Mouse (Mus musculus) left cerebral cortex, postnatal 14 days (tissue): ENCODE data around the gene Zwint. TPM values are rescaled to one million over a fixed set of nuclear protein-coding genes. Genes with fewer than 3 reads are reported as not detected.

Source experiments
- DNase-seq, 2 experiments: peaks; one replicate each; pipeline ENCODE4 v3.0.0; 2021 to 2022; ENCODE audit warnings: low spot score in 2 of 2, mixed read lengths in 1 of 2
- intact Hi-C: fragments of 180-260 bp; cut with DNase I; formaldehyde crosslinking; loops from one replicate; pipeline ENCODE4 v1.15.1; 2025
- long read RNA-seq, 2 experiments: library from polyadenylated mRNA; stranded (forward); transcript quantifications; one replicate each; pipeline ENCODE4 v2.0.0; 2021
- total RNA-seq, 2 experiments: library from RNA; stranded (reverse); gene quantifications; 2 replicates each; pipeline ENCODE4 v1.2.3; 2021

Zwint gene
- 100 to 1,000 TPM; 779 to 807 TPM for total RNA-seq
- long read RNA-seq, experiment 1, transcript Zwint-201 (8 exons, 1,834 nt): major isoform, 1,452 of 1,528 reads
- long read RNA-seq, experiment 1, partial matches to known transcripts: 40 of 1,528 reads
- long read RNA-seq, experiment 1, other reads (novel, unspliced or antisense): 30 of 1,528 reads
- long read RNA-seq, experiment 2, transcript Zwint-201 (8 exons, 1,834 nt): major isoform, 1,273 of 1,346 reads
- long read RNA-seq, experiment 2, partial matches to known transcripts: 48 of 1,346 reads
- long read RNA-seq, experiment 2, other reads (novel, unspliced or antisense): 21 of 1,346 reads

GRCm38 (mm10) chr10:72654270-72655016 is at the start of gene Zwint:
TSS of gene Zwint (plus strand) at chr10:72654845.
- intact Hi-C loops: loop anchor here (5.0 kb wide), 1 partner anchor 443 kb away; the partner anchor contains the start of gene Pcdh15
- DNase-seq: peak; percentile 97 to 99

DNA sequence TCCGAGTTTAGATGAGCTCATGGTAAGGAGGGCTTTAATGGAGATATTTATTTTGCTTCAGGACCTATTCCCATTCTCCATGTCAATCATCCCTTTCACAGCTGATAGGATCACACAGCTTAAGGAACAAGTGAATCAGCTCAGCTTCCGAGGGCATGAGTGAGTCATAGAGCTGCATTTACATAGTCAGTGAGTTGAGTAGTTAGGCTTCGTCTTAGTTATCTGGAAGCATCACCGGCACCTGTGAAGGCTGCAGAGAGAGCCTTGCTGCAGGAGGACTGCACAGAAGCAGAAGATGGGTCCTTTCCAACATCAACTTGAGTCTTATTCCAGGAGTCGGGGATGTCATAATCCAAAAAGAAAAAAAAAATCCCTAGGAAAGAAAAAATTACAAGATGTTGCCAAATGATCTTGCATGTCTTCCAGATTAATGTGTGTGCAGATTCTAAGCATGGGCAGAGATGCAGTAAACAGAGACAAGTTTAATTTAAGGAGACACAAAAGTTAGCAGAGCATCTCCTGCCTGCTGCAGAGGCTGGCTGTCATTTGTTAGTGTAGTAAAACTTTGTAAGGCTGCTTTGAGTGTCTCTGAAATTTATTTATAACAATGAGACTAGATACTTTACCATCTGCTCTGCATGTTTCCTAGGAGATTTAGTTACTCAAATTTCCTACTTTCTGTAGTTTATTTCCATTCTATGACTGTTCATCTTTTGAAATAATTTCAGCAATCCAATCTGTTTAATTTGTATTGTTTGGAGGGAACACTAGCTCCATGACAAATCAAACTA is 41.3 kb upstream of the Zwint start:
- peak; percentile 12 to 39 for DNase-seq
- intact Hi-C loops: no loop called here

DNA sequence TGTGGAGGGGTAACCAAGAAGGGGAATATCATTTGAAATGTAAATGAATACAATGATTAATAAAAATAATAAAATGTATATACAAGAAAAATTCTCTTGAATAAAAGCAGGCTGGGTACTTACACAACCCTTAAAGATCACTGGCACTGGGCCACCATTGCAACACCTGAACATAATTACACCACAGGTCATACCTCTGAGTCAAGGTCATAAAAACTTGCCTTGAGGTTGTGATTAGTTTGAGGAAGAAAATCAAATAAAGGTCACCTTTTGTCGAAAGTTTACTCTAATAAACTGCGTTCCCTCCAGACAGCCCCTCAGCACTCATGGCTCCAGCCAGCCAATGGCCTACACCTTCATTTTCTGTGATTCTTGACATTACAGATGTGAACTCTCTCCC is 38.5 kb upstream of the Zwint start:
- no peak for DNase-seq
- intact Hi-C loops: no loop called here

- peak in 1 of 2 experiments; percentile 3 for DNase-seq
- intact Hi-C loops: no loop called here
Measured at GRCm38 (mm10) chr10:72620527-72620926, 34.1 kb upstream of the Zwint start.

GRCm38 (mm10) chr10:72623561-72623960 is 31.1 kb upstream of the Zwint start:
- DNase-seq: no peak
- intact Hi-C loops: no loop called here

- no peak for DNase-seq
- intact Hi-C loops: no loop called here
Measured at GRCm38 (mm10) chr10:72634125-72634524, 20.5 kb upstream of the Zwint start.

DNA sequence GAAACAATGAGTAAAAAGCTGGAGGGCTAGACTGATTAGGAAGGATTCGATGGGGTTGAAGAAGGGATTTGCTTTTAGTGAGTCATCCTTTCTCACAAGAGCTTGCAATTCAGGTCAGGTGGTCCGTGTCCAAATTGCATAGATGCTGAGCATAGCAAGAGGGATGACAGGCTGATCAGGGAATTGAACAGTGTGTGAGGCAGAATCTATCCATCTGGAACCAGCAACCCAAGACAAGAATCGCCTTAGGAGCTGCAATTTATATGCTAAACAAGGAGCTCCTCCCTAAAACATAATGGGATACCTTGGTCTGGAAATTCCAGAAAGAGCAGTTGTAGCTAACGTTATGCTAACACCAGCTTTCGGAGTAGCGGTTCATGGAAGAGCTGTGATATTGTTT is 3.8 kb upstream of the Zwint start:
- intact Hi-C loops: no loop called here

DNA sequence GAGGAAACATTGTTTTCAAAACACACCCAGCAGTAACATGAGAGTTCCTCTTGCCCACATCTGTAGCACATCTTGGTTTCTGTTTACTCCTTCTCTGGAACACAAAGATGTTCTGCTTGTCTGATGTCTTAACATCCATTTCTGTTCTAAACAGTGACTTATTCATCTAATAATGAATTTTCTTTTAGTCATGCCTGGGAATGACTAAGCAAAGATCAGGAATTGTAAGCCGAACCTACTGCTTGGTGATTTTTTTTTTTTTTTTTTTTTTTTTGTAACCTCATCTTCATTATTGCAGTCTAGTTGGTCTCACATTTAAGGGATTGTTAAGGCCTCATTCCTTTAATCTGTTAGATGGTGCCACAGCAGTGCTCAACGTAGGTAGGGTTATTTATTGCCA is 848 bp upstream of the Zwint start:
- intact Hi-C loops: no loop called here
- no peak for DNase-seq

More for the DNA sequence above, 3.8 kb upstream of the Zwint start:
- DNase-seq: no peak

DNA sequence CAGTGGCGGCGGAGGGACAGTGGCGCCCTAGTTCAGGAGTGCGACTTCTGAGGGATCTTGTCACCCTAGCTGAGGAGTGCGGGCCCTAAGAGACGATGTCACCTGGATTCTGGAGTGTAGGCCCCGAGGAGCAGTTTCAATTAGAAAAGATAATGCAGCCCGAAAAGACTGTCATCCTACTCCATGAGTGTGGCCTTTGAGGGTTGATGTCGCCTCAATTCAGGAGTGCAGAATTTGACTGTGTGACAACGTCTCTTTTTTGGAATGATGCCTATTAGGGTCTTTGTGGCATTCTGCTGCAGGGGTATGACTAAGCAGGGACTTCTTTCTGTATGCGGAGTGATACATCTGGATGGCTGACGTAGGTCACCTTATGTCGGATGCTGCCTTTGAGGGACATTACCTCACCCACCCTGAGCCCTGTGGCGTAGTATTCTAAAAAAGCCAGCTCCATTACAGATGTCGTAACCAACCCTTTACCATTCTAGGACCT is 418 bp downstream of the Zwint start:
- peak; percentile 69 to 91 for DNase-seq
- intact Hi-C loops: loop anchor here (5.0 kb wide), 1 partner anchor 442 kb away; the partner anchor contains the start of gene Pcdh15

DNA sequence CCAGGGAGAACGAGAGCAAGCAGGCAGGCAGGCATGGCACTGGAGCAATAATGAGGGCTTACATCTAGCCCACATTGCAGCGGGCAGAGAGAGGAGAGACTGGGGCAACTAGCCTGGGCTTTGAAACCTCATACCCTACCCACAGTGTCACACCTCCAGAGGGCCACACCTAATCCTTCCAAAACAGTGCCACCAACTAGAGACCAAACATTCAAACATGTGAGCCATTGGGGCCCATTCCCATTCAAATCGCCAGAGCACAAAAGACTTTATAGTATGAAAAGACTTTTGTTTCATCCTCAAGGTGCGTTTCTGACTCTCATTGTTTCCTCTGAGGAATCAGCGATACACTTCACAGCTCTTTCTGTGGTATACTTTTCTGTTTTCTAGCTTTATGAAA is 4.6 kb downstream of the Zwint start:
- intact Hi-C loops: loop anchor here (5.0 kb wide), 1 partner anchor 438 kb away; the partner anchor contains the start of gene Pcdh15
- DNase-seq: no peak

DNA sequence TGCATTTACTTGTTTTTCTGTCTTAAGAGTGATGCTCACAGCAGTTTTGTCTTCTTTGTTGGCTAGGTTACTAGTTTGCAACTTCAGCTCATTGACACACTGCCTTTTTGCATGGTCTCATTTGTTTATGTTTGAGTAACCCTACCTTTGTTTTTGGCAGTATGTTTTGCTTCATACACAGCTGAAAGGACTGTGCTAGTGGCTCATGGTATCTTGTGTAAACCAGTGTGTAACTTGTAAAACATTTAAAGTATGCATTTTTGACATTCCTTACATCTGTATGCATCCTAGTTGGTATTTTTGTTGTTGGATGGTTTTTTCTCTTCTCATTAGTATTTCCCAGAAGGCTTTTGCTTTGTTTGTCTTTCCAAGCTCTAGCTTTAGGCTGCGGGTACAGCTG is 5.7 kb downstream of the Zwint start:
- DNase-seq: no peak
- intact Hi-C loops: no loop called here

DNA sequence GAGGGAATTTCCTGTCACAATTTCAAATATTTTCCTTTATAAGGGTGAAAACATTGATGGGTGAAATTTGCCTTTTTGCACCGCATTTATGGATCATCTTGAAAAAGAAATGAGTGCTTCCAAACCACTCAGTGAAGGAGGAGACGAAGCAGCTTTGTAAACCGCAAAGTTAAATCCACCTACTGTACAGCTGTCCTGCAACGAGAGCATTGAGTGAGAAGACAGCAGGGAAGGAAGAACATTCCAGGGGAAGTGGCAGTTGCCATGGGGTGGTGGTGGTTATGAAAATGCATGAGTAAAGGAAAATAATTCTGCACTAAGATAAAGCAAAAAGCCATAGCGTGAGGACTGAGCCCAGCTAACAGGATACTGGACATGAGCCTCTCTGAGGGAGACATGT is 13.2 kb downstream of the Zwint start:
- DNase-seq: peak; percentile 38 to 52
- intact Hi-C loops: no loop called here

- intact Hi-C loops: no loop called here
- DNase-seq: no peak
Measured at GRCm38 (mm10) chr10:72669086-72669485, 14.4 kb downstream of the Zwint start.

GRCm38 (mm10) chr10:72675971-72676370 is 21.3 kb downstream of the Zwint start:
- intact Hi-C loops: no loop called here
- DNase-seq: no peak

DNA sequence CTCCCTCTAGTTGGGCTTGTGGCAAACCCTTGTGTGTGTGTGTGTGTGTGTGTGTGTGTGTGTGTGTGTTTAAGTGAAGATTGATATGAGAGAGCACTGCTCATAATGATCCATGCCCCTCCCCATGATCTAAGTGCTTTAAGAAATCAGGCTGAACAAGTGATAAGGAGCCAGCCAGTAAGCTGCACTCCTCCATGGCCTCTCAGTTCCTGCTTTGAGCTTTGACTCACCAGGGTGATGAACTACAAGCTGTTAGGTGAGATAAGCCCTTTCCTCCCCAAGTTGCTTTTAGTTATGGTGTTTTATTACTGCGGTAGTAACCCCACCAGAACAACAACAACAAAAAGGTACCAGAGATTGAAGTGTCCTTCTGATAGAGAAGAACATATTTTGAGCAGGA is 21.9 kb downstream of the Zwint start:
- no peak for DNase-seq
- intact Hi-C loops: no loop called here

DNA sequence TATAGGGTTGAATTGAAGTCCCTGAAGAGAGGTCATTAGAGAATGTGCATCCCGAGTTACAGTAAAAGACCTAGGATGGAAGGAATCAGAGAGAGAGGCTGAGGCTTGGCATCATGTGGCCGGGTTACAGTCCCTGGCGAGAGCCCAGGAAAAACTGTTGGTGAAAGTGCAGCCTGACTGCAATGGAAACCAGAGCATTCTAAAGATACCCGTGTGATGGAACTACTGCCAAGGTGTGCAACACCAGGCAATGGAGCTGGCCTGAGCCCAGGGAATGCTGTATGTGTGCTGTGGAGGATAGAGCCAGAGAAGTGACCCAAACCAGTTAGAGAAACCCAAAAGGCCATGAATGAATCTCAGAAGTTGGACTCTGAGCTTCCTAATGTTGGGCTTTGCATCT is 24.4 kb downstream of the Zwint start:
- intact Hi-C loops: no loop called here
- no peak for DNase-seq

- DNase-seq: no peak
- intact Hi-C loops: no loop called here
Measured at GRCm38 (mm10) chr10:72701092-72701491, 46.4 kb downstream of the Zwint start.

- DNase-seq: no peak
- intact Hi-C loops: no loop called here
Measured at GRCm38 (mm10) chr10:72713754-72714153, 59.1 kb downstream of the Zwint start.
